Mouse (Mus musculus) megakaryocyte, embryonic 14.5 days (primary cell): ENCODE results near the gene Fcrl5.

Experiments used
- FLI1 ChIP-seq: IDR thresholded peaks from 2 replicates; pipeline ENCODE4 v1.6.1; 2012; ENCODE audit warnings: low read length, inconsistent platforms, mixed read lengths
- GATA1 ChIP-seq: IDR thresholded peaks from 3 replicates; pipeline ENCODE4 v1.6.1; 2012; ENCODE audit warnings: mixed read lengths, low read length, inconsistent platforms, borderline replicate concordance

- TF ChIP-seq GATA1 (no peak), FLI1 (no peak)
These were observed 90.4 kb downstream of the Fcrl5 start for GRCm38 (mm10) chr3:87525837-87526570.
